Mouse (Mus musculus): ENCODE data around the gene Cald1.

GRCm38 (mm10) chr6:34748566-34748965 is 150.3 kb downstream of the Cald1 start:
- TF ChIP-seq POLR2A (IDR thresholded peaks at IDR 0.05; ENCODE audit: control insufficient read depth, low read depth, low read length) (no peak), CTCF (IDR thresholded peaks at IDR 0.05; ENCODE audit: control insufficient read depth, insufficient read depth, insufficient replicate concordance, low read depth, low read length) (no peak)
